Mouse (Mus musculus) CH12.LX (cell line): ENCODE measurements at regions not wholly inside any gene's neighbourhood (a gene's known extent, or its start where the extent isn't known, plus 50 kb on each side); places are given as distances from the start of the nearest gene placed in this dataset.

Source experiments
- DNase-seq: peaks from one replicate; pipeline ENCODE4 v3.0.0-alpha.2; 2013; ENCODE audit errors: extremely low read depth
- H3K27ac ChIP-seq: 2 replicates; pipeline ENCODE4 v1.5.1; 2012; ENCODE audit warnings: low read depth, mild to moderate bottlenecking, control low read depth, moderate library complexity; ENCODE audit not compliant: insufficient read depth
- H3K27me3 ChIP-seq: replicated peaks from 2 replicates; pipeline ENCODE3; 2012; ENCODE audit warnings: inconsistent platforms
- H3K36me3 ChIP-seq, 2 experiments: replicated peaks in 1 of 2; 2 replicates each; pipeline versions ENCODE3 to v1.6.1; 2012; ENCODE audit warnings: inconsistent platforms in 1 of 2, low read length in 1 of 2, mild to moderate bottlenecking in 1 of 2, mixed read lengths in 1 of 2, moderate library complexity in 1 of 2; ENCODE audit not compliant: control insufficient read depth in 1 of 2, insufficient read depth in 1 of 2
- H3K4me1 ChIP-seq, 2 experiments: 2 replicates each; pipeline ENCODE4 v1.6.1; 2012; ENCODE audit warnings: inconsistent platforms in 1 of 2, moderate library complexity in 1 of 2; ENCODE audit not compliant: insufficient read depth in 2 of 2, control insufficient read depth in 1 of 2
- H3K4me2 ChIP-seq: 2 replicates; pipeline ENCODE4 v1.6.1; 2012; ENCODE audit warnings: low read depth, mild to moderate bottlenecking, control low read depth; ENCODE audit not compliant: poor library complexity, insufficient read depth, severe bottlenecking
- H3K4me3 ChIP-seq, 3 experiments: fragments of 150-350 bp in 1 of 3; sonication (generic) in 1 of 3; replicated peaks in 1 of 3; 2 replicates each; pipeline versions ENCODE3 to v1.5.1; 2011 to 2012; ENCODE audit warnings: low read depth in 2 of 3, low read length in 2 of 3, mild to moderate bottlenecking in 2 of 3, moderate library complexity in 2 of 3, control low read depth in 1 of 3, improper control_type of control experiment in 1 of 3, inconsistent platforms in 1 of 3, mixed read lengths in 1 of 3; ENCODE audit not compliant: poor library complexity in 1 of 3
- H3K79me2 ChIP-seq: replicated peaks from 2 replicates; pipeline ENCODE4 v1.6.1; 2012; ENCODE audit warnings: mild to moderate bottlenecking, moderate library complexity; ENCODE audit not compliant: control insufficient read depth, poor library complexity, insufficient read depth, severe bottlenecking; ENCODE audit errors: extremely low read depth
- H3K9ac ChIP-seq: 2 replicates; pipeline ENCODE4 v1.6.1; 2012; ENCODE audit warnings: low read depth, mild to moderate bottlenecking, control low read depth, moderate library complexity; ENCODE audit not compliant: insufficient read depth
- H3K9me3 ChIP-seq: replicated peaks from 2 replicates; pipeline ENCODE3; 2012; ENCODE audit warnings: low read length, inconsistent platforms, mixed read lengths
- CHD1 ChIP-seq: IDR thresholded peaks from 2 replicates; pipeline ENCODE4 v1.6.1; 2012; ENCODE audit warnings: low read depth, low read length, improper control_type of control experiment, inconsistent platforms
- E2F4 ChIP-seq: IDR thresholded peaks from 2 replicates; pipeline ENCODE4 v1.6.1; 2011; ENCODE audit warnings: low read depth, low read length, improper control_type of control experiment; ENCODE audit not compliant: insufficient replicate concordance
- EP300 ChIP-seq: IDR thresholded peaks from 2 replicates; pipeline ENCODE4 v1.6.1; 2011; ENCODE audit warnings: low read length, improper control_type of control experiment
- ETS1 ChIP-seq: conservative IDR thresholded peaks from 2 replicates; pipeline ENCODE4 v1.6.1; 2012; ENCODE audit warnings: low read depth, mild to moderate bottlenecking, inconsistent platforms, low read length, improper control_type of control experiment, moderate library complexity
- GABPA ChIP-seq: IDR thresholded peaks from 2 replicates; pipeline ENCODE4 v1.6.1; 2012; ENCODE audit warnings: low read depth, low read length, improper control_type of control experiment, inconsistent platforms; ENCODE audit not compliant: insufficient replicate concordance
- IRF4 ChIP-seq: IDR thresholded peaks from 2 replicates; pipeline ENCODE4 v1.6.1; 2014; ENCODE audit warnings: low read depth, mild to moderate bottlenecking, inconsistent platforms, low read length, improper control_type of control experiment
- JUN ChIP-seq: IDR thresholded peaks from 2 replicates; pipeline ENCODE4 v1.6.1; 2011; ENCODE audit warnings: low read depth, mild to moderate bottlenecking, low read length, improper control_type of control experiment, moderate library complexity; ENCODE audit not compliant: insufficient read depth
- JUND ChIP-seq: conservative IDR thresholded peaks from 2 replicates; pipeline ENCODE4 v1.6.1; 2011; ENCODE audit warnings: low read depth, low read length, improper control_type of control experiment
- MAFK ChIP-seq: IDR thresholded peaks from 2 replicates; pipeline ENCODE4 v1.6.1; 2011; ENCODE audit warnings: low read length, improper control_type of control experiment; ENCODE audit not compliant: insufficient replicate concordance
- MEF2A ChIP-seq: IDR thresholded peaks from 2 replicates; pipeline ENCODE4 v1.6.1; 2014; ENCODE audit warnings: low read depth, mild to moderate bottlenecking, inconsistent platforms, low read length, improper control_type of control experiment, borderline replicate concordance
- MXI1 ChIP-seq: IDR thresholded peaks from 2 replicates; pipeline ENCODE4 v1.6.1; 2011; ENCODE audit warnings: mild to moderate bottlenecking, low read depth, low read length, improper control_type of control experiment
- POLR2AphosphoS2 ChIP-seq: IDR thresholded peaks from 2 replicates; pipeline ENCODE4 v1.6.1; 2011; ENCODE audit warnings: low read depth, low read length, improper control_type of control experiment
- RAD21 ChIP-seq: IDR thresholded peaks from 2 replicates; pipeline ENCODE4 v1.6.1; 2011; ENCODE audit warnings: low read depth, mild to moderate bottlenecking, low read length, improper control_type of control experiment, moderate library complexity
- TBP ChIP-seq: conservative IDR thresholded peaks from 2 replicates; pipeline ENCODE4 v1.6.1; 2011; ENCODE audit warnings: low read depth, low read length, improper control_type of control experiment
- USF1 ChIP-seq: IDR thresholded peaks from 2 replicates; pipeline ENCODE4 v1.6.1; 2014; ENCODE audit warnings: low read depth, mild to moderate bottlenecking, inconsistent platforms, low read length, improper control_type of control experiment
- ZC3H11A ChIP-seq: IDR thresholded peaks from 2 replicates; pipeline ENCODE4 v1.6.1; 2012; ENCODE audit warnings: low read depth, mild to moderate bottlenecking, inconsistent platforms, low read length, improper control_type of control experiment
- ZMIZ1 ChIP-seq: IDR thresholded peaks from 2 replicates; pipeline ENCODE4 v1.6.1; 2012; ENCODE audit warnings: low read depth, mild to moderate bottlenecking, inconsistent platforms, low read length, improper control_type of control experiment
- ZNF384 ChIP-seq: IDR thresholded peaks from 2 replicates; pipeline ENCODE4 v1.6.1; 2012; ENCODE audit warnings: low read depth, low read length, improper control_type of control experiment, inconsistent platforms
- dilution Hi-C: fragments of 300-500 bp; cut with MboI; formaldehyde crosslinking; loops from 2 replicates; pipeline ENCODE4 v1.14.3; 2020; ENCODE audit warnings: low sequenced_read_pairs; ENCODE audit not compliant: extremely low pct_unique_long_range_greater_than_20kb, extremely low pct_ligation_motif_present
- in situ Hi-C: fragments of 300-500 bp; cut with MboI; formaldehyde crosslinking; loops from 3 replicates; pipeline ENCODE4 v1.14.3; 2019; ENCODE audit warnings: low sequenced_read_pairs, low pct_ligation_motif_present, low pct_unique_long_range_greater_than_20kb, mixed read lengths

GRCm38 (mm10) chr11:111159299-111159698, 93.3 kb downstream of the Kcnj2 start:
- Histone ChIP-seq H3K79me2 (no peaks in the 10 kb centered on the region), H3K4me3 (no peak overlapping the region), H3K4me1 (peaks cover 0 to 20% of the 10 kb centered on the region in 2 experiments; a peak in 2 of 4 replicates), H3K27ac (no peak overlapping the region), H3K4me2 (no peak overlapping the region), H3K9me3 (no peaks in the 10 kb centered on the region), H3K27me3 (no peaks in the 10 kb centered on the region), H3K36me3 (no peaks in the 10 kb centered on the region), H3K9ac (no peak overlapping the region)
- dilution Hi-C loops (no loop called here), in situ Hi-C loops (loop anchor here (25.0 kb wide), 1 partner anchor 153 kb away; no protein-coding TSS in a partner anchor)
- peak; percentile 77 for DNase-seq
- TF ChIP-seq USF1 (no peak), JUND (peak; percentile 61), IRF4 (peak; percentile 82), EP300 (peak; percentile 36; the same call in 1 of the 2 replicates), JUN (0 out of 2 replicates have a peak, but pooled peaks have one; percentile 34), POLR2AphosphoS2 (no peak), ETS1 (peak; percentile 81), MEF2A (peak; percentile 64; the same call in 1 of the 2 replicates), TBP (0 out of 2 replicates have a peak, but pooled peaks have one; percentile 32)

- in situ Hi-C loops (loop anchor here (25.0 kb wide), 1 partner anchor 147 kb away; no protein-coding TSS in a partner anchor), dilution Hi-C loops (no loop called here)
- no peak overlapping the region for H3K9ac ChIP-seq
- no peaks in the 10 kb centered on the region for H3K79me2 ChIP-seq
- no peaks in the 10 kb centered on the region for H3K27me3 ChIP-seq
- no peak for DNase-seq
- H3K4me1 ChIP-seq = peaks cover 0 to 9% of the 10 kb centered on the region in 2 experiments; a peak in 2 of 4 replicates
- no peak overlapping the region for H3K4me2 ChIP-seq
- no peaks in the 10 kb centered on the region for H3K9me3 ChIP-seq
- H3K4me3 ChIP-seq = no peak overlapping the region
- H3K27ac ChIP-seq = no peak overlapping the region
- TF ChIP-seq MXI1 (no peak), RAD21 (no peak), GABPA (no peak), MAFK (no peak), ZC3H11A (no peak), CHD1 (no peak), USF1 (no peak), ZMIZ1 (no peak), E2F4 (no peak), ETS1 (no peak), TBP (no peak), POLR2AphosphoS2 (no peak), JUND (no peak), ZNF384 (no peak)
- H3K36me3 ChIP-seq = no peaks in the 10 kb centered on the region
Observed at GRCm38 (mm10) chr11:111164907-111165306, 98.9 kb downstream of the Kcnj2 start.
